Mouse (Mus musculus) embryonic facial prominence, embryonic 14.5 days (tissue): ENCODE data around the gene Vmn2r83. TPM values are rescaled to one million over a fixed set of nuclear protein-coding genes. Genes with fewer than 3 reads are reported as not detected.

Experiments
- ATAC-seq: fragments of 200-750 bp; cut with Nextera tagmentation; 2 replicates; pipeline ENCODE4 v1.8.0; 2017; ENCODE audit warnings: low read depth, moderate number of reproducible peaks, moderate TSS enrichment
- DNase-seq: peaks from one replicate; pipeline ENCODE4 v3.0.0-alpha.2; 2015; ENCODE audit warnings: low spot score
- H3K27ac ChIP-seq: fragments of 300-500 bp; sonication (generic); replicated peaks from 2 replicates; pipeline ENCODE4 v1.5.1; 2014; ENCODE audit warnings: low read depth, mild to moderate bottlenecking, low read length, moderate library complexity
- H3K27me3 ChIP-seq: fragments of 300-500 bp; sonication (generic); replicated peaks from 2 replicates; pipeline ENCODE4 v1.6.1; 2014; ENCODE audit warnings: low read length; ENCODE audit not compliant: control insufficient read depth, insufficient read depth
- H3K36me3 ChIP-seq: fragments of 300-500 bp; sonication (generic); 2 replicates; pipeline ENCODE4 v1.6.1; 2014; ENCODE audit warnings: low read length, mixed read lengths; ENCODE audit not compliant: control insufficient read depth, insufficient read depth
- H3K4me1 ChIP-seq: fragments of 300-500 bp; sonication (generic); 2 replicates; pipeline ENCODE4 v1.6.1; 2014; ENCODE audit warnings: antibody characterized with exemption, low read length; ENCODE audit not compliant: control insufficient read depth, insufficient read depth
- H3K4me2 ChIP-seq: fragments of 300-500 bp; sonication (generic); 2 replicates; pipeline ENCODE4 v1.6.1; 2014; ENCODE audit warnings: low read depth, mild to moderate bottlenecking, low read length, moderate library complexity, mixed read lengths
- H3K4me3 ChIP-seq: fragments of 300-500 bp; sonication (generic); 2 replicates; pipeline ENCODE4 v1.5.1; 2014; ENCODE audit warnings: low read depth, mild to moderate bottlenecking, low read length
- H3K9ac ChIP-seq: fragments of 300-500 bp; sonication (generic); 2 replicates; pipeline ENCODE4 v1.6.1; 2014; ENCODE audit warnings: low read depth, mild to moderate bottlenecking, low read length, moderate library complexity, mixed read lengths
- H3K9me3 ChIP-seq: fragments of 300-500 bp; sonication (generic); 2 replicates; pipeline ENCODE4 v1.6.1; 2016; ENCODE audit warnings: low read length; ENCODE audit not compliant: control insufficient read depth
- WGBS: fragments of 180-500 bp; shearing (Covaris S2); extraction: QIAGEN DNeasy Blood & Tissue Kit; methylation state at CpG from one replicate; pipeline ENCODE4 v1.1.7; 2014; 5-methylcytosine and 5-hydroxymethylcytosine counted together
- polyA plus RNA-seq: library from polyadenylated mRNA; unstranded; fragments of >200 nt; fragmentation: Nextera tagmentation; extraction: Ambion mirVana; gene quantifications from 2 replicates; pipeline ENCODE4 v1.2.1, GENCODE M21; 2014

Vmn2r83 gene
- polyA plus RNA-seq, 1 experiment from 2014 or later: not detected

GRCm38 (mm10) chr10:79534426-79534825 is 65.9 kb downstream of the Vmn2r83 start:
- DNase-seq: no peak
- H3K4me2 ChIP-seq: no peak overlapping the region

GRCm38 (mm10) chr10:79535431-79535830 is 66.9 kb downstream of the Vmn2r83 start:
- 63% methylated on average over 1 of the region's 1 CpGs for WGBS
- no peak overlapping the region for H3K4me3 ChIP-seq
- no peaks in the 10 kb centered on the region for H3K9me3 ChIP-seq
- DNase-seq (no peak), ATAC-seq (no peak)
- H3K4me1 ChIP-seq: peaks cover 6% of the 10 kb centered on the region; the same call in 1 of the 2 replicates
- no peak overlapping the region for H3K9ac ChIP-seq
- no peak overlapping the region for H3K4me2 ChIP-seq
- H3K27ac ChIP-seq: no peak overlapping the region
- no peaks in the 10 kb centered on the region for H3K27me3 ChIP-seq
- H3K36me3 ChIP-seq: peaks cover 23% of the 10 kb centered on the region

More at GRCm38 (mm10) chr10:79534426-79534825, 65.9 kb downstream of the Vmn2r83 start:
- Histone ChIP-seq H3K36me3 (peaks cover 13% of the 10 kb centered on the region; the same call in 1 of the 2 replicates), H3K9me3 (no peaks in the 10 kb centered on the region), H3K27ac (no peak overlapping the region), H3K9ac (no peak overlapping the region), H3K4me3 (no peak overlapping the region), H3K4me1 (peaks cover 6% of the 10 kb centered on the region; the same call in 1 of the 2 replicates), H3K27me3 (no peaks in the 10 kb centered on the region)
- ATAC-seq: no peak
- WGBS: 83% methylated on average over 2 of the region's 2 CpGs

- Histone ChIP-seq H3K4me1 (peaks cover 6% of the 10 kb centered on the region; the same call in 1 of the 2 replicates), H3K4me2 (no peak overlapping the region), H3K27me3 (no peaks in the 10 kb centered on the region), H3K27ac (no peak overlapping the region), H3K9ac (no peak overlapping the region), H3K36me3 (peaks cover 35% of the 10 kb centered on the region), H3K9me3 (no peaks in the 10 kb centered on the region), H3K4me3 (no peak overlapping the region)
- DNase-seq: no peak
- no peak for ATAC-seq
- WGBS: 75% methylated on average over 12 of the region's 12 CpGs
Measured at GRCm38 (mm10) chr10:79536461-79537080, 68.0 kb downstream of the Vmn2r83 start.

GRCm38 (mm10) chr10:79537271-79537670 is 68.7 kb downstream of the Vmn2r83 start:
- H3K4me2 ChIP-seq: no peak overlapping the region
- H3K36me3 ChIP-seq: peaks cover 42% of the 10 kb centered on the region
- H3K4me3 ChIP-seq: no peak overlapping the region
- H3K27me3 ChIP-seq: no peaks in the 10 kb centered on the region
- H3K9ac ChIP-seq: no peak overlapping the region
- 96% methylated on average over 7 of the region's 7 CpGs for WGBS
- peaks cover 6% of the 10 kb centered on the region; the same call in 1 of the 2 replicates for H3K4me1 ChIP-seq
- DNase-seq: no peak
- no peaks in the 10 kb centered on the region for H3K9me3 ChIP-seq
- ATAC-seq: no peak
- H3K27ac ChIP-seq: no peak overlapping the region

- DNase-seq: no peak
- H3K9ac ChIP-seq: no peak overlapping the region
- no peak overlapping the region for H3K4me2 ChIP-seq
- H3K4me1 ChIP-seq: peaks cover 2% of the 10 kb centered on the region; the same call in 1 of the 2 replicates
- no peaks in the 10 kb centered on the region for H3K27me3 ChIP-seq
- no peak for ATAC-seq
- H3K4me3 ChIP-seq: no peak overlapping the region
- peaks cover 47% of the 10 kb centered on the region for H3K36me3 ChIP-seq
- H3K9me3 ChIP-seq: no peaks in the 10 kb centered on the region
- H3K27ac ChIP-seq: no peak overlapping the region
- 82% methylated on average over 2 of the region's 2 CpGs for WGBS
Measured at GRCm38 (mm10) chr10:79537781-79538180, 69.2 kb downstream of the Vmn2r83 start.

GRCm38 (mm10) chr10:79538323-79538722 is 69.8 kb downstream of the Vmn2r83 start:
- Histone ChIP-seq H3K27ac (no peak overlapping the region), H3K4me2 (no peak overlapping the region), H3K27me3 (no peaks in the 10 kb centered on the region), H3K4me3 (no peak overlapping the region), H3K9ac (no peak overlapping the region), H3K36me3 (peaks cover 52% of the 10 kb centered on the region), H3K9me3 (no peaks in the 10 kb centered on the region), H3K4me1 (no peaks in the 10 kb centered on the region)
- ATAC-seq (no peak), DNase-seq (no peak)
- WGBS: 86% methylated on average over 3 of the region's 3 CpGs

- 53% methylated on average over 4 of the region's 4 CpGs for WGBS
- H3K36me3 ChIP-seq: peaks cover 58% of the 10 kb centered on the region
- peak; percentile 25 for DNase-seq
Measured at GRCm38 (mm10) chr10:79538873-79539272, 70.3 kb downstream of the Vmn2r83 start.

GRCm38 (mm10) chr10:79539701-79540495 is 71.4 kb downstream of the Vmn2r83 start:
- no peak for ATAC-seq
- Histone ChIP-seq H3K9me3 (no peaks in the 10 kb centered on the region), H3K4me3 (no peak overlapping the region), H3K4me2 (no peak overlapping the region), H3K4me1 (no peaks in the 10 kb centered on the region), H3K36me3 (peaks cover 68% of the 10 kb centered on the region), H3K27me3 (no peaks in the 10 kb centered on the region), H3K27ac (no peak overlapping the region), H3K9ac (no peak overlapping the region)
- WGBS: 90% methylated on average over 16 of the region's 16 CpGs
- DNase-seq: no peak

More at GRCm38 (mm10) chr10:79538873-79539272, 70.3 kb downstream of the Vmn2r83 start:
- Histone ChIP-seq H3K27ac (no peak overlapping the region), H3K9ac (no peak overlapping the region), H3K9me3 (no peaks in the 10 kb centered on the region), H3K4me1 (no peaks in the 10 kb centered on the region), H3K4me2 (no peak overlapping the region), H3K4me3 (no peak overlapping the region), H3K27me3 (no peaks in the 10 kb centered on the region)
- no peak for ATAC-seq
